Mouse (Mus musculus) stomach, postnatal 0 days (tissue): ENCODE data around the gene Fto.

Source experiments
- CTCF ChIP-seq: IDR thresholded peaks from 2 replicates; pipeline ENCODE4 v1.5.1; 2016; ENCODE audit warnings: antibody characterized with exemption, low read depth, mild to moderate bottlenecking, moderate library complexity
- EP300 ChIP-seq: optimal IDR thresholded peaks from 2 replicates; pipeline ENCODE3; 2016; ENCODE audit warnings: antibody characterized with exemption

GRCm38 (mm10) chr8:91430333-91430940 is 117.1 kb downstream of the Fto start:
- TF ChIP-seq CTCF (no peak), EP300 (no peak)
